Mouse (Mus musculus): ENCODE measurements around the gene Garnl3. TPM values are rescaled to one million over a fixed set of nuclear protein-coding genes. Genes with fewer than 3 reads are reported as not detected.

Garnl3 gene
- total RNA-seq (2014; rRNA removed): 114 and 139 TPM in 2 replicates
- polyA plus RNA-seq (2015; fragmentation: Nextera tagmentation; extraction: Ambion mirVana): 43.7 and 49.8 TPM in 2 replicates

- peak within 1 kb of the TSS; percentile 72; the same call in 1 of the 2 replicates for H3K27ac ChIP-seq (ENCODE audit: low read depth, low read length)
- H3K9ac ChIP-seq: peak within 1 kb of the TSS; percentile 75
- peak; percentile 62 for ATAC-seq
- no peaks in the 10 kb centered on the region for H3K27me3 ChIP-seq (ENCODE audit: insufficient read depth, low read length)
- 2% methylated on average over 22 of the region's 22 CpGs for WGBS
- TF ChIP-seq CTCF (IDR thresholded peaks at IDR 0.05; ENCODE audit: low read depth): peak; percentile 87
- H3K4me2 ChIP-seq (ENCODE audit: low read depth): peak within 1 kb of the TSS; percentile 98
- peaks cover 11% of the 10 kb centered on the region; the same call in 1 of the 2 replicates for H3K4me1 ChIP-seq (ENCODE audit: insufficient read depth)
- H3K36me3 ChIP-seq (ENCODE audit: insufficient read depth): no peaks in the 10 kb centered on the region
- peak within 1 kb of the TSS; percentile 73 for H3K4me3 ChIP-seq (ENCODE audit: low read depth, low read length)
- no peaks in the 10 kb centered on the region for H3K9me3 ChIP-seq (ENCODE audit: low read length)
- peak; percentile 80 for DNase-seq
Measured at GRCm38 (mm10) chr2:33131500-33132092, at the start of gene Garnl3. TSS of gene Garnl3 (minus strand) at chr2:33131654.

- Histone ChIP-seq H3K4me2 (ENCODE audit: low read depth) (no peak overlapping the region), H3K36me3 (ENCODE audit: insufficient read depth) (no peaks in the 10 kb centered on the region), H3K27me3 (ENCODE audit: insufficient read depth, low read length) (no peaks in the 10 kb centered on the region), H3K9ac (no peak overlapping the region), H3K4me3 (ENCODE audit: low read depth, low read length) (no peak overlapping the region), H3K4me1 (ENCODE audit: insufficient read depth) (peaks cover 10% of the 10 kb centered on the region; the same call in 1 of the 2 replicates), H3K9me3 (ENCODE audit: low read length) (no peaks in the 10 kb centered on the region), H3K27ac (ENCODE audit: low read depth, low read length) (no peak overlapping the region)
- no peak for TF ChIP-seq CTCF (IDR thresholded peaks at IDR 0.05; ENCODE audit: low read depth)
- WGBS: 22% methylated on average over 16 of the region's 16 CpGs
- no peak for DNase-seq
- ATAC-seq: 0 out of 2 replicates have a peak, but pooled peaks have one; percentile 21
Measured at GRCm38 (mm10) chr2:33179930-33180630, 48.6 kb upstream of the Garnl3 start.

GRCm38 (mm10) chr2:33179171-33179929, 47.9 kb upstream of the Garnl3 start:
- Histone ChIP-seq H3K27me3 (ENCODE audit: insufficient read depth, low read length) (no peaks in the 10 kb centered on the region), H3K9ac (no peak overlapping the region), H3K9me3 (ENCODE audit: low read length) (no peaks in the 10 kb centered on the region), H3K4me1 (ENCODE audit: insufficient read depth) (peaks cover 8% of the 10 kb centered on the region; the same call in 1 of the 2 replicates), H3K27ac (ENCODE audit: low read depth, low read length) (peak overlapping the region; percentile 54), H3K36me3 (ENCODE audit: insufficient read depth) (no peaks in the 10 kb centered on the region), H3K4me3 (ENCODE audit: low read depth, low read length) (no peak overlapping the region), H3K4me2 (ENCODE audit: low read depth) (no peak overlapping the region)
- DNase-seq: no peak
- ATAC-seq: peak; percentile 27
- 21% methylated on average over 14 of the region's 14 CpGs for WGBS
- no peak for TF ChIP-seq CTCF (IDR thresholded peaks at IDR 0.05; ENCODE audit: low read depth)

DNA sequence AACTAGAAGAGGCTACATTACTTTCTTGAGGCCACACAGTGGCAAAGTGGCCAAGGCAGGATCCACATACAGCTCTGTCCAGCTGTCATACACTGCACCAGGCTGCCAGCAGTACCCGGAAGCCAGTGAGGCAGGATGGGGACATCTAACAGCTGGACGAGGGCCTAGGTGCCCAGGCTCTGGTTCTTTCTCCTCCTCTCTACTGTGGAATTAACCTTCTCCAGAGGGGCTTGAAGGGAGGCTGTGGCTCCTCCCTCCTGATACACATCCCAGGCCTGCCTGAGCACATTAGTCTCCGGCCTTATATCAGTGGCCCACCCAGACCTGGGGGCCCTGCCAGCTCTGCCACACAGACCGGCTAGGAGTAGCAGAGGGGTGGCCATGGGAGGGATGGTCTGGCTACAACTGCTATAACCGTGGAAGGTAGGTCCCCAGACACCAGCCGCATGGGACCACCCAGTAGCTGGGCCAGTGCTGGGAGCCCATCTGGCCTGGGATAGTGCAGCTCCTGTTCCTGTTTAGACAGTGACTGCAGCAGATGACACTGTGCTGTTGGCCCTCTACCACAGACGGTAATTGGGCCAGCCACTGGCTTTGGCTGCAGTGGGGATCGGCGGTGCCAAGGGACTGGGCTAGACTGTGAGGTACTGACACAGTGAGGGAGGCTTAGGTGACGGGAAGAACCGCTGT, 46.9 kb upstream of the Garnl3 start:
- peaks cover 6% of the 10 kb centered on the region for H3K36me3 ChIP-seq (ENCODE audit: insufficient read depth)
- peaks cover 7% of the 10 kb centered on the region; the same call in 1 of the 2 replicates for H3K4me1 ChIP-seq (ENCODE audit: insufficient read depth)
- DNase-seq (peak; percentile 43), ATAC-seq (peak; percentile 70)
- H3K4me3 ChIP-seq (ENCODE audit: low read depth, low read length): no peak overlapping the region
- no peak overlapping the region for H3K27ac ChIP-seq (ENCODE audit: low read depth, low read length)
- 43% methylated on average over 11 of the region's 11 CpGs for WGBS
- H3K9ac ChIP-seq: no peak overlapping the region
- TF ChIP-seq CTCF (IDR thresholded peaks at IDR 0.05; ENCODE audit: low read depth): no peak
- no peaks in the 10 kb centered on the region for H3K27me3 ChIP-seq (ENCODE audit: insufficient read depth, low read length)
- no peak overlapping the region for H3K4me2 ChIP-seq (ENCODE audit: low read depth)
- no peaks in the 10 kb centered on the region for H3K9me3 ChIP-seq (ENCODE audit: low read length)

- no peak for TF ChIP-seq CTCF (IDR thresholded peaks at IDR 0.05; ENCODE audit: low read depth)
- DNase-seq (no peak), ATAC-seq (no peak)
- peaks cover 7% of the 10 kb centered on the region; the same call in 1 of the 2 replicates for H3K4me1 ChIP-seq (ENCODE audit: insufficient read depth)
- no peaks in the 10 kb centered on the region for H3K9me3 ChIP-seq (ENCODE audit: low read length)
- no peaks in the 10 kb centered on the region for H3K27me3 ChIP-seq (ENCODE audit: insufficient read depth, low read length)
- no peak overlapping the region for H3K27ac ChIP-seq (ENCODE audit: low read depth, low read length)
- H3K4me3 ChIP-seq (ENCODE audit: low read depth, low read length): no peak overlapping the region
- H3K4me2 ChIP-seq (ENCODE audit: low read depth): no peak overlapping the region
- H3K36me3 ChIP-seq (ENCODE audit: insufficient read depth): peaks cover 14% of the 10 kb centered on the region
- no peak overlapping the region for H3K9ac ChIP-seq
- WGBS: 91% methylated on average over 12 of the region's 12 CpGs
Measured at GRCm38 (mm10) chr2:33177443-33178242, 46.2 kb upstream of the Garnl3 start.

DNA sequence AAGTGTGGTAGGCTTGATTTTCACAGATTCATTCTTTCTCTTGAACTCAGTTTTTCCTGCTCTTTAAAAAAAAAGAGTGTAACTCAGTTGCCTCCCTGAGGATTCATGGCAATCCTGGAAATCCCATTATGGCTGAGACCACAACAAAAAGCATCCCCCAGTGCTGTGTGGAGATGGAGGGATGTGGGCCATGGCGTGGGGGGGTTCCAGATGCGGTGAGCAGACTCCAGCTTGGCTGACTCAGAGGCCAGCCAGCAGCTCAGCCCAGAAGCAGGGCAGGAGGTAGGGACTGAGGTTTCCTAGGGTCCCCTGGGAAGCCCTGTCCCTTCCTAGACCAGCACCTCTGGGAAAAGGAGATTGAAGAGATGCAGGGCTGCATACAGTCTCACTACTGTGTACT, 45.5 kb upstream of the Garnl3 start:
- Histone ChIP-seq H3K9ac (no peak overlapping the region), H3K4me1 (ENCODE audit: insufficient read depth) (peaks cover 7% of the 10 kb centered on the region; the same call in 1 of the 2 replicates), H3K9me3 (ENCODE audit: low read length) (no peaks in the 10 kb centered on the region), H3K27ac (ENCODE audit: low read depth, low read length) (no peak overlapping the region), H3K4me3 (ENCODE audit: low read depth, low read length) (no peak overlapping the region), H3K27me3 (ENCODE audit: insufficient read depth, low read length) (no peaks in the 10 kb centered on the region), H3K4me2 (ENCODE audit: low read depth) (no peak overlapping the region), H3K36me3 (ENCODE audit: insufficient read depth) (peaks cover 20% of the 10 kb centered on the region)
- ATAC-seq (no peak), DNase-seq (no peak)
- no peak for TF ChIP-seq CTCF (IDR thresholded peaks at IDR 0.05; ENCODE audit: low read depth)
- 59% methylated on average over 2 of the region's 2 CpGs for WGBS
